Mouse (Mus musculus): ENCODE results near the gene Ctnnd2. TPM values are rescaled to one million over a fixed set of nuclear protein-coding genes. Genes with fewer than 3 reads are reported as not detected.
"Not testable (repeated sequence)": the region's sequence is repeated elsewhere in the genome, so short reads cannot be mapped to it uniquely, and the experiment has no call there.

Gene Ctnnd2
- total RNA-seq (2021) = under 1 TPM; 0.17 to 0.22 TPM
- long read RNA-seq, experiment 1, partial matches to known transcripts = 0 of 1 reads
- long read RNA-seq, experiment 1, other reads (novel, unspliced or antisense) = 1 of 1 reads
- long read RNA-seq, experiment 2, partial matches to known transcripts = 0 of 1 reads
- long read RNA-seq, experiment 2, other reads (novel, unspliced or antisense) = 1 of 1 reads

GRCm38 (mm10) chr15:30172391-30173281 is at the start of gene Ctnnd2:
Gene Ctnnd2, plus strand, starts transcription at chr15:30172593.
- peak; percentile 12 to 20 for DNase-seq
- intact Hi-C loops (cut with DNase I) = no loop called here

GRCm38 (mm10) chr15:30130705-30131104 is 41.7 kb upstream of the Ctnnd2 start:
- intact Hi-C loops (cut with DNase I) = no loop called here
- no peak for DNase-seq

GRCm38 (mm10) chr15:30139626-30140025 is 32.8 kb upstream of the Ctnnd2 start:
- intact Hi-C loops (cut with DNase I) = not testable (repeated sequence)

GRCm38 (mm10) chr15:30145413-30145812 is 27.0 kb upstream of the Ctnnd2 start:
- intact Hi-C loops (cut with DNase I) = no loop called here
- DNase-seq = no peak

More at GRCm38 (mm10) chr15:30139626-30140025, 32.8 kb upstream of the Ctnnd2 start:
- DNase-seq = not testable (repeated sequence)

- DNase-seq = no peak
- intact Hi-C loops (cut with DNase I) = no loop called here
Measured at GRCm38 (mm10) chr15:30152176-30152575, 20.2 kb upstream of the Ctnnd2 start.

GRCm38 (mm10) chr15:30157975-30158374 is 14.4 kb upstream of the Ctnnd2 start:
- no peak for DNase-seq
- intact Hi-C loops (cut with DNase I) = no loop called here

GRCm38 (mm10) chr15:30170031-30170430 is 2.4 kb upstream of the Ctnnd2 start:
- intact Hi-C loops (cut with DNase I) = no loop called here
- no peak for DNase-seq

GRCm38 (mm10) chr15:30171493-30172195 is 749 bp upstream of the Ctnnd2 start:
- DNase-seq = no peak
- intact Hi-C loops (cut with DNase I) = no loop called here

GRCm38 (mm10) chr15:30173370-30173941 is 1.1 kb downstream of the Ctnnd2 start:
- intact Hi-C loops (cut with DNase I) = no loop called here
- DNase-seq = no peak

- intact Hi-C loops (cut with DNase I) = no loop called here
- DNase-seq = no peak
Measured at GRCm38 (mm10) chr15:30174321-30174720, 1.9 kb downstream of the Ctnnd2 start.

- intact Hi-C loops (cut with DNase I) = no loop called here
- DNase-seq = no peak
Measured at GRCm38 (mm10) chr15:30184020-30184419, 11.6 kb downstream of the Ctnnd2 start.

GRCm38 (mm10) chr15:30190872-30191271 is 18.5 kb downstream of the Ctnnd2 start:
- no peak for DNase-seq
- intact Hi-C loops (cut with DNase I) = no loop called here

GRCm38 (mm10) chr15:30191931-30192668 is 19.7 kb downstream of the Ctnnd2 start:
- intact Hi-C loops (cut with DNase I) = no loop called here
- no peak for DNase-seq

GRCm38 (mm10) chr15:30198429-30198828 is 26.0 kb downstream of the Ctnnd2 start:
- no peak for DNase-seq
- intact Hi-C loops (cut with DNase I) = no loop called here

- no peak for DNase-seq
- intact Hi-C loops (cut with DNase I) = no loop called here
Measured at GRCm38 (mm10) chr15:30199785-30200184, 27.4 kb downstream of the Ctnnd2 start.

GRCm38 (mm10) chr15:30201211-30201610 is 28.8 kb downstream of the Ctnnd2 start:
- intact Hi-C loops (cut with DNase I) = no loop called here
- no peak for DNase-seq

GRCm38 (mm10) chr15:30201617-30202016 is 29.2 kb downstream of the Ctnnd2 start:
- DNase-seq = no peak
- intact Hi-C loops (cut with DNase I) = no loop called here

- no peak for DNase-seq
- intact Hi-C loops (cut with DNase I) = no loop called here
Measured at GRCm38 (mm10) chr15:30212746-30213145, 40.4 kb downstream of the Ctnnd2 start.

GRCm38 (mm10) chr15:30215871-30216270 is 43.5 kb downstream of the Ctnnd2 start:
- intact Hi-C loops (cut with DNase I) = no loop called here

GRCm38 (mm10) chr15:30229112-30229511 is 56.7 kb downstream of the Ctnnd2 start:
- intact Hi-C loops (cut with DNase I) = no loop called here
- DNase-seq = no peak

More at GRCm38 (mm10) chr15:30215871-30216270, 43.5 kb downstream of the Ctnnd2 start:
- no peak for DNase-seq

All from heart, postnatal 14 days (tissue).